Mouse (Mus musculus): ENCODE measurements around the gene Adra2c.

GRCm38 (mm10) chr5:35311738-35312250, 33.7 kb downstream of the Adra2c start:
- TF ChIP-seq POLR2A (IDR thresholded peaks at IDR 0.05; ENCODE audit: extremely low read depth, insufficient read depth, low read length) (no peak), CTCF (IDR thresholded peaks at IDR 0.05; ENCODE audit: low read depth, low read length) (no peak)
